Mouse (Mus musculus) heart, adult 2 months (tissue): ENCODE measurements around the gene Wdcp.

Experiments used
- CTCF ChIP-seq: fragments of 200-600 bp; IDR thresholded peaks from 2 replicates; pipeline ENCODE4 v1.8.1; 2022; ENCODE audit warnings: antibody characterized with exemption, mild to moderate bottlenecking, moderate library complexity
- POLR2A ChIP-seq: fragments of 200-500 bp; IDR thresholded peaks from 2 replicates; pipeline ENCODE4 v1.6.1; 2011; ENCODE audit warnings: mild to moderate bottlenecking, low read depth, low read length, control low read depth; ENCODE audit not compliant: insufficient read depth

- TF ChIP-seq CTCF (no peak), POLR2A (no peak)
Observed at GRCm38 (mm10) chr12:4873531-4873930, 30.4 kb downstream of the Wdcp start.
